Mouse (Mus musculus) megakaryocyte, embryonic 14.5 days (primary cell): Measurements from ENCODE around the gene Igsf6. TPM values are rescaled to one million over a fixed set of nuclear protein-coding genes. Genes with fewer than 3 reads are reported as not detected.
"Not testable (repeated sequence)": the region's sequence is repeated elsewhere in the genome, so short reads cannot be mapped to it uniquely, and the experiment has no call there.

Experiments used
- H3K27me3 ChIP-seq: replicated peaks from 2 replicates; pipeline ENCODE3; 2012; ENCODE audit warnings: inconsistent platforms
- H3K36me3 ChIP-seq: replicated peaks from 2 replicates; pipeline ENCODE3; 2012; ENCODE audit warnings: low read length, inconsistent platforms, mixed read lengths
- H3K4me1 ChIP-seq: 2 replicates; pipeline ENCODE4 v1.6.1; 2012; ENCODE audit warnings: inconsistent platforms
- H3K4me3 ChIP-seq: replicated peaks from 2 replicates; pipeline ENCODE3; 2012; ENCODE audit warnings: moderate library complexity, mild to moderate bottlenecking, inconsistent platforms
- H3K9me3 ChIP-seq: 2 replicates; pipeline ENCODE4 v1.6.1; 2012; ENCODE audit warnings: inconsistent platforms
- FLI1 ChIP-seq: IDR thresholded peaks from 2 replicates; pipeline ENCODE4 v1.6.1; 2012; ENCODE audit warnings: low read length, inconsistent platforms, mixed read lengths
- GATA1 ChIP-seq: IDR thresholded peaks from 3 replicates; pipeline ENCODE4 v1.6.1; 2012; ENCODE audit warnings: mixed read lengths, low read length, inconsistent platforms, borderline replicate concordance
- polyA plus RNA-seq: library from polyadenylated mRNA; stranded (reverse); fragments of >175 nt; gene quantifications from 2 replicates; pipeline ENCODE4 v1.2.3, GENCODE M21; 2012; ENCODE audit warnings: low replicate concordance; ENCODE audit not compliant: insufficient read depth

The Igsf6 gene
- polyA plus RNA-seq, 1 experiment: 6.0 TPM

GRCm38 (mm10) chr7:121035161-121035721 lies 39.1 kb downstream of the Igsf6 start:
- Histone ChIP-seq H3K4me3 (peak overlapping the region; percentile 97), H3K36me3 (no peaks in the 10 kb centered on the region), H3K4me1 (peaks cover 36% of the 10 kb centered on the region), H3K9me3 (0 out of 2 replicates have a peak, but pooled peaks cover 4% of the 10 kb centered on the region), H3K27me3 (peaks cover 15% of the 10 kb centered on the region)
- TF ChIP-seq FLI1 (no peak), GATA1 (no peak)

- Histone ChIP-seq H3K27me3 (peaks cover 16% of the 10 kb centered on the region), H3K9me3 (0 out of 2 replicates have a peak, but pooled peaks cover 4% of the 10 kb centered on the region), H3K4me1 (peaks cover 33% of the 10 kb centered on the region), H3K36me3 (no peaks in the 10 kb centered on the region), H3K4me3 (peak overlapping the region; percentile 97)
- TF ChIP-seq FLI1 (no peak), GATA1 (no peak)
These were observed 39.7 kb downstream of the Igsf6 start for GRCm38 (mm10) chr7:121034701-121035141.

GRCm38 (mm10) chr7:121033856-121034652 lies 40.3 kb downstream of the Igsf6 start, which contains the start of gene Mettl9:
TSS of gene Mettl9 (plus strand) at chr7:121034445.
- H3K36me3 ChIP-seq: no peaks in the 10 kb centered on the region

GRCm38 (mm10) chr7:121029947-121030346 lies 44.4 kb downstream of the Igsf6 start:
- peaks cover 16% of the 10 kb centered on the region for H3K4me1 ChIP-seq
- H3K27me3 ChIP-seq: peaks cover 36% of the 10 kb centered on the region
- not testable (repeated sequence) for H3K9me3 ChIP-seq, H3K36me3 ChIP-seq, H3K4me3 ChIP-seq

More at GRCm38 (mm10) chr7:121033856-121034652, 40.3 kb downstream of the Igsf6 start, which contains the start of gene Mettl9:
- Histone ChIP-seq H3K4me1 (peaks cover 31% of the 10 kb centered on the region), H3K4me3 (peak within 1 kb of the TSS; percentile 97), H3K27me3 (peaks cover 16% of the 10 kb centered on the region), H3K9me3 (0 out of 2 replicates have a peak, but pooled peaks cover 4% of the 10 kb centered on the region)
- TF ChIP-seq GATA1: no peak
- no peak for TF ChIP-seq FLI1

GRCm38 (mm10) chr7:121026300-121026699 lies 48.1 kb downstream of the Igsf6 start:
- Histone ChIP-seq H3K27me3 (peaks cover 35% of the 10 kb centered on the region), H3K9me3 (no peaks in the 10 kb centered on the region), H3K4me3 (no peak overlapping the region), H3K36me3 (no peaks in the 10 kb centered on the region), H3K4me1 (peaks cover 10% of the 10 kb centered on the region)
- TF ChIP-seq FLI1: no peak
- TF ChIP-seq GATA1: no peak

GRCm38 (mm10) chr7:121025221-121026008 lies 49.0 kb downstream of the Igsf6 start:
- peaks cover 8% of the 10 kb centered on the region for H3K4me1 ChIP-seq
- no peaks in the 10 kb centered on the region for H3K9me3 ChIP-seq
- H3K36me3 ChIP-seq: no peaks in the 10 kb centered on the region
- peaks cover 31% of the 10 kb centered on the region for H3K27me3 ChIP-seq
- TF ChIP-seq GATA1 (no peak), FLI1 (no peak)
- no peak overlapping the region for H3K4me3 ChIP-seq

GRCm38 (mm10) chr7:121020277-121020676 lies 54.1 kb downstream of the Igsf6 start:
- H3K36me3 ChIP-seq: no peaks in the 10 kb centered on the region
- H3K9me3 ChIP-seq: no peaks in the 10 kb centered on the region
- TF ChIP-seq FLI1: no peak
- no peak for TF ChIP-seq GATA1
- H3K4me3 ChIP-seq: no peak overlapping the region
- H3K27me3 ChIP-seq: peaks cover 18% of the 10 kb centered on the region
- peaks cover 4% of the 10 kb centered on the region; the same call in 1 of the 2 replicates for H3K4me1 ChIP-seq

- Histone ChIP-seq H3K4me3 (no peak overlapping the region), H3K36me3 (no peaks in the 10 kb centered on the region), H3K27me3 (peaks cover 18% of the 10 kb centered on the region), H3K9me3 (no peaks in the 10 kb centered on the region), H3K4me1 (peaks cover 4% of the 10 kb centered on the region; the same call in 1 of the 2 replicates)
- no peak for TF ChIP-seq GATA1
- no peak for TF ChIP-seq FLI1
These were observed 55.6 kb downstream of the Igsf6 start for GRCm38 (mm10) chr7:121018778-121019177.

- TF ChIP-seq GATA1 (no peak), FLI1 (no peak)
- Histone ChIP-seq H3K4me1 (peaks cover 4% of the 10 kb centered on the region; the same call in 1 of the 2 replicates), H3K36me3 (no peaks in the 10 kb centered on the region), H3K27me3 (peaks cover 27% of the 10 kb centered on the region), H3K4me3 (no peak overlapping the region), H3K9me3 (no peaks in the 10 kb centered on the region)
These were observed 59.9 kb downstream of the Igsf6 start for GRCm38 (mm10) chr7:121014486-121014885.

Other genes starting within 250 kb of the Igsf6 start
- 5.4 and 42.9 TPM in 2 replicates for gene Eef2k, start 231.7 kb downstream of the Igsf6 start, polyA plus RNA-seq
- 5.0 and 8.9 TPM in 2 replicates for gene Polr3e, start 156.8 kb downstream of the Igsf6 start, polyA plus RNA-seq
- gene Cdr2, start 92.3 kb downstream of the Igsf6 start, polyA plus RNA-seq: 2.9 and 6.4 TPM in 2 replicates
- gene Mfsd13b, start 92.1 kb downstream of the Igsf6 start, polyA plus RNA-seq: not detected in 2 replicates
- gene Mettl9, start 40.1 kb downstream of the Igsf6 start, polyA plus RNA-seq: 20.0 and 20.6 TPM in 2 replicates
- 0.09 TPM in 1 of 2 replicates, not detected in the other for gene Otoa, start 7.1 kb upstream of the Igsf6 start, polyA plus RNA-seq